Mouse (Mus musculus): ENCODE results near the gene Emilin2. TPM values are rescaled to one million over a fixed set of nuclear protein-coding genes. Genes with fewer than 3 reads are reported as not detected.

Emilin2 gene
- polyA plus RNA-seq, 1 experiment: 0.84 TPM

- DNase-seq (ENCODE audit: low read depth, low spot score): no peak
Measured at GRCm38 (mm10) chr17:71245133-71245532, 66.6 kb downstream of the Emilin2 start.

GRCm38 (mm10) chr17:71242666-71243065, 69.1 kb downstream of the Emilin2 start:
- no peak for DNase-seq (ENCODE audit: low read depth, low spot score)
- WGBS: 90% methylated on average over 7 of the region's 7 CpGs

More at GRCm38 (mm10) chr17:71245133-71245532, 66.6 kb downstream of the Emilin2 start:
- WGBS: 97% methylated on average over 15 of the region's 15 CpGs

DNA sequence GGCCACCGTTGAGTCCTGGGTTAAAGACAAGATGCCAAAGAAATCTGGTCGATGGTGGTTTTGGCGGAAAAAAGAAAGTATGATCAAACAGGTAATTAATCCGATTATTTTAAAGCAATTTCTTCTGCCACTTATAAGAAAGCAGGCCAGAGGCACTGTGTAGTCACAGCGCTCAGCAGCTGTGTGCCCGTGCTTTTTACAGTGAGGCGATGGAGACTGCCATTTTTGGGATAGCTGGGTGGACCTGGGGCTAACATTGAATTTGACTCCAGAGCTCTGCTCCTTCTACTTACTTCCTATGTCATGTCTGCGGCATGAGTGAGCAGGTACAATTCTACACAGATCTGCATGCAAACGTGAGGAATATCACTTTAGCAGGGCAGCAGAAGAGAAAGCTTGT, 71.0 kb downstream of the Emilin2 start:
- WGBS: 92% methylated on average over 9 of the region's 9 CpGs
- no peak for DNase-seq (ENCODE audit: low read depth, low spot score)

- DNase-seq (ENCODE audit: low read depth, low spot score): no peak
- WGBS: 91% methylated on average over 7 of the region's 7 CpGs
Measured at GRCm38 (mm10) chr17:71238494-71238893, 73.3 kb downstream of the Emilin2 start.

DNA sequence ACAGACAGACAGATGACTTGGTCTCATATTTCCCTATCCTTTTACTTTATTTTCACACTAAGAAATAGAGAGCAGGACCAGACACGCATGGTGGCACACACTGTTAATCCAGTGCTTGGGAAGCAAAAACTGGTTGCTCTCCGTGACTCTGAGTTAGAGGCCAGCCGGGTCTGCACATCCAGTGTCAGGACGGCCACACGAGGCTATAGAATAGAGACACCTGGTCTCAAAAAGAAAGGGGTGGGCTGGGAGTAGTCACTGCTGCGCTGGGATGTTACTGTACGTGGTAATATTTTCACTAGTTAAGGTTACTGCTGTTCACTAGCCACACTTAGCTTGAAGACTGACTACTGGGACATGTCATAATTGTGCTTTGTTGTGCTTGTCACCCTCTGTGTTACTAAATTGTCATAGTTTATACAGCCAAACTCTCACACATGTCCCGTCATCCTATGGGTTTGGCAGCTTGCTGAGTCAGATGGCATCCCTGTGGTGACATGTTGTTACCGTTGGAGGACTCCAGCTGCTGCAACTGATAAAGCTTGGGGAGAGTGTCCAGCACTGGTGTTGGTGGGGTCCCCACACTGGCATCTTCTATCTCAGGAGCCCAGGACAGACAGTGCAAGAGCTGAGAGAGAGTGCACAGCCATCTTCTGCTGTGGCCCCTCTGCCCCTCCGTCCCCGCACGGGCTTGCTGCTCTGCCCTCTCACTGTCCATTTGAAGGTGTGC, 76.4 kb downstream of the Emilin2 start:
- DNase-seq (ENCODE audit: low read depth, low spot score): no peak
- WGBS: 91% methylated on average over 12 of the region's 12 CpGs

GRCm38 (mm10) chr17:71234041-71234594, 77.7 kb downstream of the Emilin2 start:
- 88% methylated on average over 12 of the region's 12 CpGs for WGBS

GRCm38 (mm10) chr17:71233210-71233609, 78.6 kb downstream of the Emilin2 start:
- WGBS: 93% methylated on average over 4 of the region's 4 CpGs
- no peak for DNase-seq (ENCODE audit: low read depth, low spot score)

More at GRCm38 (mm10) chr17:71234041-71234594, 77.7 kb downstream of the Emilin2 start:
- DNase-seq (ENCODE audit: low read depth, low spot score): no peak

- DNase-seq (ENCODE audit: low read depth, low spot score): no peak
- 86% methylated on average over 2 of the region's 2 CpGs for WGBS
Measured at GRCm38 (mm10) chr17:71231998-71232397, 79.8 kb downstream of the Emilin2 start.

DNA sequence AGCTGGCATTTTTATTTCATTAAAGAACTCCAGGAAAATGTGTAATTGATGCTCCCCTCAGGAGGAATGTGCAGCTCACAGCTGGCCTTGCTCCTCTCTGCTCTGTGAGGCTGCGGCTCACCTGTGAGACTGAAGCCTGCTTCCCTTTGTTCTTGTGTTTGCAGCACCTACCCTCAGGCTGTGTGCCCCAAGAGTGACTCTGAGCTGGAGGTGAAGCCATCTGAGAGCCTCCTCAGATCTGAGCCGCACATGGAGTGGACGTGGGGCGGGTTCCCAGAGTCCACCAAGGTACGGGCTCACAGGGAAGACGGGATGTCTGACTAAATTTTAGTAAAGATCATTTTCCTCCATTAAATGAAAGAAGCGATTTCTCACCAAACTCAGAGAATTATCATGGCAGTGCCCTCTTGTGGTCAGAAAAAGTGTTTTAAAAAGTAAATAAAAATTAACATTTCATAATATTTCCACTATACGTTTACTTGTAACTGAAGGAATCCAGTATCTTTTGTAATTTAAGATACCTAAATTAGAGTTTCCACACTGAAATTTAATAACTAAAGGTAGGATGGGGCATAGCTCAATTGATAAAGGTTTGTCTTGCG, 81.6 kb downstream of the Emilin2 start:
- no peak for DNase-seq (ENCODE audit: low read depth, low spot score)
- 58% methylated on average over 9 of the region's 9 CpGs for WGBS

DNA sequence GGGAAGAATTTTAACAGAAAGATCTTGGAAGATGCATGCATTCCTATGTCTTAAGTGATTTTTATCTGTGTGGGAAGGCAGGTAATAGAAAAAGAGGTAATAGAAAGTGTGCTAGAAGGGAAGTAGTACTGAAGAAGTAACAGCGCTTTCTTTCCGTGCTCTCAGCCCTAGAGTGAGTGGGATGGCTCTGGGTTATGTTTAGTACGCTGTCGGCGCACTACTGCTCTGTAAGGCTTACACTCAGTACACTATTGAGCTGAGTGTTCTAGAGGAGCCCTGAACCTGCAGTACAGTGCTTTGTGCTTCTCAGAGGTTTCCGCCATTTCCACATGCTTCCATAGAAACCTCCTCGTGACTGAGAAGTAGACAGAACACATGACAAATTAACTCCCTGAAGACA, 83.1 kb downstream of the Emilin2 start:
- no peak for DNase-seq (ENCODE audit: low read depth, low spot score)
- 86% methylated on average over 7 of the region's 7 CpGs for WGBS

DNA sequence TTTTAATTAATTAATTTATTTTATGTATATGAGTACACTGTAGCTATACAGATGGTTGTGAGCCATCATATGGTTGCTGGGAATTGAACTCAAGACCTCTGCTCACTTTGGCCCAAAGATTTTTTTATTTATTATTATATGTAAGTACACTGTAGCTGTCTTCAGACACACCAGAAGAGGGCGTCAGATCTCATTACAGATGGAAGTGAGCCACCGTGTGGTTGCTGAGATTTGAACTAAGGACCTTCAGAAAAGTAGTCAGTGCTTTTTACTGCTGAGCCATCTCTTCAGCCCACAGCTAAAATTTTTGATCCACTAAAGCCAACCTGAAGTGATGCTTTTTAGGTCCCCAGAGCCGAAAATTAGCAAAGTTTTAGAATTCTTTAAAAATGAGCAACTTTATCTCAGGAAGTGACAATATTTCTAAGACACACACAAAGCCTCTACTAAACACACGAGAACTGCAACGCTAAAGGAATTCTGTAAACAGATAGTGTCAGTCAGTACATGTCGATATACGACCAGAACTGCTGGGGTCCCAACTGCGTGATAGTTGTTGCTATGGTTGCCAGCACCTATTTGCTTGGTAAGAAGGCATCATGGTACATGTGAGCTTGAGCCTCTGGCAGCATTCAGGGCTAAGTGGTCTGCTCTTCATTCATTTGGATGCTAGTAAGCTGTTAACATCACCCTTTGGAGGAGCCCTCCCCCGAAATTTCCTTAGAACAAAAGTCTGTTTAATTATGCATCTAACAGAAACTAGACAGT, 84.5 kb downstream of the Emilin2 start:
- no peak for DNase-seq (ENCODE audit: low read depth, low spot score)
- WGBS: 90% methylated on average over 9 of the region's 9 CpGs

DNA sequence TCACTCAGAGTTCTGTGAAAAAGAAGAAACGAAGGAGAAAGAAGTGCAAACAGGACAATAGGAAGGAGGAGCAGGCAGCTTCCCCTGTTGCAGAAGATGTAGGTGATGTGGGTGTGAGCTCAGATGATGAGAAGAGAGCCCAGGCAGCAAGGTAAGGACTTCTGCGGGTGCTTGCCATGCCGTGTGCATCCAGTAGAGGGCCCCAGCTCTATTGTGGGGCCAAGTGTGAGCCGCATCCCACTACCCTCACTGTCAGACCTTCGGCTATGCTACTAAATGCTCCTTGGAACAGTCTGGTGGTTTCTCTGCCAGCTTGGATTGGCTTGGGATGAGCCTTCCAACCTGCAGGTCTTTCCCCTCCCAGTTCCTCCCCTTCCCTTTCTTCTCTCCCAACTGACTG, 86.7 kb downstream of the Emilin2 start:
- whole genome bisulfite sequencing: 54% methylated on average over 5 of the region's 5 CpGs
- DNase-seq (ENCODE audit: low read depth, low spot score): no peak

DNA sequence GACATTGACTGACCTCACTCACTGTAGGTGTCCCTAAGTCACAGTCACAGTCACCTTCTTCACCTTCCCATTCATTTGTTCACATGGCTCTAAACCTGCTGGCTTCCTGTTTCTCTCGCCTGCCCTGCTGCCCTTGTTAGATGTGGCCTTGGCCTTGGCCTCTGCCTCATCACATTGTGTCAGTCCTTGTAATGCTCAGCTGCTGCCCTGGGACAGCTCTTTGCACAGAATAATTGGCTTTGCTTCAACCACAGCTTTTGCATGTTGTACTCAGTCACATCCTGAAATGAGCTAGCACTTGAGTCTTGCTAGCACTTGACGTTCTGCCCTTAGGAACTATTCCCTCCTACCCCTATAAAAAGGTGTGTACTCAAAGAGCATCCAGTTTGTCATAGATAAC, 87.3 kb downstream of the Emilin2 start:
- DNase-seq (ENCODE audit: low read depth, low spot score): no peak
- 34% methylated on average over 2 of the region's 2 CpGs for WGBS

- whole genome bisulfite sequencing: 79% methylated on average over 5 of the region's 5 CpGs
- DNase-seq (ENCODE audit: low read depth, low spot score): no peak
Measured at GRCm38 (mm10) chr17:71223676-71224075, 88.1 kb downstream of the Emilin2 start.

DNA sequence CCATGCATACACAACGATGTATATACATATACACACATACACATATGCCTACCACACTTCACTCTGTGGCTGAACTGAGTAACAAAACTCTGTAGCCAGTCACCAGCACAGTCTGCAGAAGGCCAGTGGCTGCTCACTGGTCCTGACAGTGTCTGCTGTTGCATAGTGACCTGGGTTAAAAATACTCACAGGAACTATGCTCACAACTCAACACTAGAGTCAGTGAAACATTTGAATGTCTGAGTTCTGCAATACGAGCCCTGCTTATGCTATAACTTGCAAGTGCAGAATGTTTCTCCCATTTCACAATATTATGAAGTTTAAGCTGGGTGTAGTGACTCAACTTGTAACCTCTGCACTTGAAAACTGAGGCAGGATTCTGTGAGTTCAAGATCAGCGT, 90.4 kb downstream of the Emilin2 start:
- 91% methylated on average over 3 of the region's 3 CpGs for WGBS
- no peak for DNase-seq (ENCODE audit: low read depth, low spot score)

DNA sequence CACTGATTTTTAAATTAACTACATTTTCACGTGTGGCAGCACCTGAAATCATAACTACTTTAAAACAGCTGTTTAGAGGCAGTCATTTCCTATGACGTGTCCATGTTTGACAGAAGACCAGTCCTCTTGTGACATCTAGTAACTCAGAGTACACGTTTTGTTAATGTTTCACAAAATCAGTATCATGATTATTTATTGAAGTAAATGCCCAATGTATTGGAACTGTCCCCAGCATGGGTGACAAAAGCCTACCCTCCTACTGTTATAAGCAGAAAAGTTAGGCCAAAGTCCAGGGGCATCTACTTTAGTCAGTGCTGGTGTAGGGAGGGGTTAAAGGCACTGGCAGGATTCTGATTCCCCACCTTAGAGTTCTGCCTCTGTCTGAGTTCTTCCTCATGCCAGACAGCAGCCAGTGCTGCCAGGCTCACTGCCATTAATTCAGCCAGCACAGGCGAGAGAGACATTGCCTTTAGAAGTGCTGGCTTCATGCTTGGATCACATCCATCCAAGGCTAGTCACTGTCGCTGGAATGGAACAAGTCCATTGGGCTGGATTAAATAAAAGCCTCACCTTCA, 94.6 kb downstream of the Emilin2 start:
- 36% methylated on average over 5 of the region's 5 CpGs for WGBS
- DNase-seq (ENCODE audit: low read depth, low spot score): no peak

DNA sequence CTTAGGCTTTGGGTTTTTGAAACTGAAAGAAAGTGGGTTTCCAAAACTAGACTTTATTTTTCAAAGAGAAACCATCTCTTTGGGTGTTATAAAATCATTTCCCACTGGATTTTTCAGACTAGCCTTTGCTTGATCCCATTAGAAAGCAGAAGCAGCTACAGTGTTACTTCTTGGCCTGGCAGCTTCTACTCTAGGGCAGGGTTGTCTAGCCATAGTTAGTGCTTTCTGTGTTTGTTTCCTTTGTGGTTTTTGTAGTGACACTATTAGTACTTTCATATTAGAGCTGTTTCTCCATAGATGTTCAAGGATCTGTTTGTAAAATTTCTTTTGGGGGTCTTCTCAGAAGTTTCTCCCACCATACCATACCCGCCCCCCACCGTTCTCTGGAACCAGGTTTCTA, 95.5 kb downstream of the Emilin2 start:
- 91% methylated on average over 2 of the region's 2 CpGs for WGBS
- DNase-seq (ENCODE audit: low read depth, low spot score): no peak

DNA sequence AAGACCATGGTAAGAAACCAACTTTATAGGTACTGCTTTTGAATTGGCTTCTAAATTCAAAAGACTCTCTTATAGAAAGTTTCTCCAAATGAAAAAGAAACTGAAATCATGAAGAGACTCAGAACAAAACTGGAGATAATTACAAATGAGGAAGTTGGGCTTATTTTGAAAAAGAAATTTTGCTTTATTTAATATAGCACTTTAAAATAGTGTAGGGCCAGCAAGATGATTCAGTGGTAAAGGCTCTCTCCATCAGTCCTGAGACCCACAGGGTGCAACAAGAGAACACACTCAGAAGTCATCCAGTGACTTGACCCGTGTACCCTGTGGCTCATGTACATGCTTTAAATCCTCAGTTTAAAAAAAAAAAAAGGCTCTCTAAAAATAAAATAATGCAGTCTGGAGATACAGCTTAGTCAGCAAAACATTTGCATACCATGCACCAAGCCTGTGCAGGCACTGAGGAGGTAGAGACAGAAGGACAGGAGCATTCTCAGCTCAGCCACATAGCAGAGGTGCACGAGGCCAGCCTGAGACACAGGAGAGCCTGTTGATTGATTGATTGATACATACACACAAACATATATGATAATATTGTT, 96.4 kb downstream of the Emilin2 start:
- WGBS: 71% methylated on average over 2 of the region's 2 CpGs
- DNase-seq (ENCODE audit: low read depth, low spot score): no peak

- 74% methylated on average over 17 of the region's 17 CpGs for WGBS
- no peak for DNase-seq (ENCODE audit: low read depth, low spot score)
Measured at GRCm38 (mm10) chr17:71214514-71215240, 97.1 kb downstream of the Emilin2 start.

Data from large intestine, adult 2 months (tissue).